Mouse (Mus musculus) CD8-positive naive resting alpha-beta T cell, adult 2 months (primary cell): Measurements from ENCODE around the gene Olfr1371.
"Not testable (repeated sequence)": the region's sequence is repeated elsewhere in the genome, so short reads cannot be mapped to it uniquely, and the experiment has no call there.

Experiments
- DNase-seq, 2 experiments: peaks; one replicate each; pipeline ENCODE4 v3.0.0; 2022; ENCODE audit warnings: low read depth in 2 of 2, low spot score in 2 of 2

Gene Olfr1371

GRCm38 (mm10) chr11:52225986-52226599 is 12.3 kb upstream of the Olfr1371 start:
- DNase-seq: no peak

- DNase-seq: peak; percentile 58 to 68
These were observed 10.3 kb upstream of the Olfr1371 start for GRCm38 (mm10) chr11:52223968-52224682.

- peak in 1 of 2 experiments; percentile 48 for DNase-seq
These were observed 9.1 kb upstream of the Olfr1371 start for GRCm38 (mm10) chr11:52222891-52223290.

GRCm38 (mm10) chr11:52221921-52222320 is 8.1 kb upstream of the Olfr1371 start:
- DNase-seq: not testable (repeated sequence)

- DNase-seq: peak; percentile 61 to 81
These were observed 6.5 kb upstream of the Olfr1371 start for GRCm38 (mm10) chr11:52220282-52220681.

- not testable (repeated sequence) for DNase-seq
These were observed 17.2 kb downstream of the Olfr1371 start for GRCm38 (mm10) chr11:52196496-52197023.

- DNase-seq: not testable (repeated sequence)
These were observed 33.1 kb downstream of the Olfr1371 start for GRCm38 (mm10) chr11:52180651-52181050.

GRCm38 (mm10) chr11:52179897-52180296 is 33.9 kb downstream of the Olfr1371 start:
- DNase-seq: not testable (repeated sequence)

GRCm38 (mm10) chr11:52168461-52168860 is 45.3 kb downstream of the Olfr1371 start:
- no peak for DNase-seq

GRCm38 (mm10) chr11:52167901-52168302 is 45.9 kb downstream of the Olfr1371 start:
- not testable (repeated sequence) for DNase-seq

- DNase-seq: peak in 1 of 2 experiments; percentile 21
These were observed 46.7 kb downstream of the Olfr1371 start for GRCm38 (mm10) chr11:52167126-52167525.

GRCm38 (mm10) chr11:52163926-52164325 is 49.9 kb downstream of the Olfr1371 start:
- no peak for DNase-seq
